Comparison of ENCODE assay signal across 19 mouse cellular contexts in the genomic region with DNA sequence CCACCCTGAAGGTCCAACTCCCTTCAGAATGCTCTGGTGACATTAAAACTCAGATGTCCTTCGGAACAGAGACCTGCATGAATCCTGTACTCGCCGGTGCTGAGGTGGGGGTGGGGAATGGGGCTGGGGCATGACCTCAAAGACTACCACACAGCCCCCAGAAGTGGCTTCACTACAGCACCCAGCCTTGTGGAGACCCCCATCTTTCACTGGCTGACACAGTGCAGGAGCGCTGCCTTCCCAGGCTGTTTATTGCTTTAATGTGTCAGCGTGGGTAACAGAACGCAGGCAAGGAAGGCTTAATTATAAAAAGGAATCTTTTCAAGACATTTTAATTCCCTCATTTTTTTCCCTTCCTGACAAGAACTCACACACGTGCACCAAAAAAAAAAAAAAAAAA.
"Had no signal": no experiment of that assay in that cellular context is flagged by ENCODE, and none has a peak within 500 bp of the region (broad histone marks: within the 10 kb centered on the region; RNA-seq: fewer than 3 reads in every experiment).

No protein-coding gene starts in this region.

- H3K4me1 ChIP-seq: midbrain, embryonic 12.5 days; neural tube, embryonic 15.5 days had no signal

- DNase-seq: lung, adult 18-20 months; lung, embryonic 14.5 days; lung, postnatal 10 days; lung, postnatal 4 days; midbrain, embryonic 14.5 days; retina, postnatal 1 day; right cerebral cortex, adult 18-20 months; right cerebral cortex, postnatal 25 days; right cerebral cortex, postnatal 4 days; spleen, adult 18-20 months; thymus, adult 2 months; thymus, postnatal 25 days; thymus, postnatal 4 days had no signal

- H3K4me2 ChIP-seq: lung, embryonic 14.5 days; midbrain, embryonic 12.5 days; neural tube, embryonic 13.5 days; neural tube, embryonic 15.5 days had no signal

- H3K4me3 ChIP-seq: midbrain, embryonic 10.5 days; midbrain, embryonic 12.5 days; myocyte; neural tube, embryonic 13.5 days; neural tube, embryonic 15.5 days had no signal

- H3K27ac ChIP-seq: midbrain, embryonic 10.5 days; midbrain, embryonic 12.5 days; neural tube, embryonic 13.5 days; neural tube, embryonic 15.5 days had no signal

- H3K9me3 ChIP-seq: midbrain, embryonic 10.5 days; midbrain, embryonic 12.5 days; neural tube, embryonic 13.5 days; neural tube, embryonic 15.5 days had no signal

- H3K9ac ChIP-seq: lung, embryonic 14.5 days; midbrain, embryonic 12.5 days; neural tube, embryonic 13.5 days; neural tube, embryonic 15.5 days had no signal

- ATAC-seq: midbrain, embryonic 16.5 days had no signal

- H3K36me3 ChIP-seq: midbrain, embryonic 10.5 days; midbrain, embryonic 12.5 days; neural tube, embryonic 13.5 days; neural tube, embryonic 15.5 days had no signal
